Mouse (Mus musculus): ENCODE measurements at regions not wholly inside any gene's neighbourhood (a gene's known extent, or its start where the extent isn't known, plus 50 kb on each side); places are given as distances from the start of the nearest gene placed in this dataset.

GRCm38 (mm10) chr5:12937052-12937451 lies 188.2 kb upstream of the Sema3a start:
- Histone ChIP-seq H3K27me3 (no peaks in the 10 kb centered on the region), H3K4me2 (no peak overlapping the region), H3K9me3 (replicated peaks) (no peaks in the 10 kb centered on the region), H3K4me1 (no peaks in the 10 kb centered on the region), H3K27ac (no peak overlapping the region), H3K36me3 (no peaks in the 10 kb centered on the region), H3K4me3 (replicated peaks) (no peak overlapping the region), H3K9ac (no peak overlapping the region)
- WGBS: 52% methylated on average over 5 of the region's 5 CpGs
- no peak for ATAC-seq (replicated peaks; ENCODE audit: low FRiP score)

GRCm38 (mm10) chr5:12938162-12938852 lies 186.9 kb upstream of the Sema3a start:
- no peak overlapping the region for H3K9ac ChIP-seq
- no peak overlapping the region for H3K27ac ChIP-seq
- no peaks in the 10 kb centered on the region for H3K36me3 ChIP-seq
- WGBS: 83% methylated on average over 2 of the region's 2 CpGs
- H3K27me3 ChIP-seq: no peaks in the 10 kb centered on the region
- no peak for ATAC-seq (replicated peaks; ENCODE audit: low FRiP score)
- no peak overlapping the region for H3K4me3 ChIP-seq (replicated peaks)
- H3K4me1 ChIP-seq: no peaks in the 10 kb centered on the region
- H3K4me2 ChIP-seq: no peak overlapping the region
- no peaks in the 10 kb centered on the region for H3K9me3 ChIP-seq (replicated peaks)

- Histone ChIP-seq H3K4me3 (replicated peaks) (no peak overlapping the region), H3K4me2 (no peak overlapping the region), H3K27ac (no peak overlapping the region), H3K36me3 (no peaks in the 10 kb centered on the region), H3K27me3 (no peaks in the 10 kb centered on the region), H3K9ac (no peak overlapping the region), H3K9me3 (replicated peaks) (no peaks in the 10 kb centered on the region), H3K4me1 (no peaks in the 10 kb centered on the region)
- 58% methylated on average over 5 of the region's 5 CpGs for WGBS
- ATAC-seq (replicated peaks; ENCODE audit: low FRiP score): no peak
Observed at GRCm38 (mm10) chr5:12944554-12944953, 180.7 kb upstream of the Sema3a start.

- no peaks in the 10 kb centered on the region for H3K36me3 ChIP-seq
- H3K4me3 ChIP-seq (replicated peaks): no peak overlapping the region
- H3K9ac ChIP-seq: no peak overlapping the region
- H3K9me3 ChIP-seq (replicated peaks): no peaks in the 10 kb centered on the region
- 58% methylated on average over 2 of the region's 2 CpGs for WGBS
- no peak overlapping the region for H3K4me2 ChIP-seq
- no peak overlapping the region for H3K27ac ChIP-seq
- ATAC-seq (replicated peaks; ENCODE audit: low FRiP score): no peak
- H3K4me1 ChIP-seq: no peaks in the 10 kb centered on the region
- no peaks in the 10 kb centered on the region for H3K27me3 ChIP-seq
Observed at GRCm38 (mm10) chr5:12948472-12948871, 176.7 kb upstream of the Sema3a start.

DNA sequence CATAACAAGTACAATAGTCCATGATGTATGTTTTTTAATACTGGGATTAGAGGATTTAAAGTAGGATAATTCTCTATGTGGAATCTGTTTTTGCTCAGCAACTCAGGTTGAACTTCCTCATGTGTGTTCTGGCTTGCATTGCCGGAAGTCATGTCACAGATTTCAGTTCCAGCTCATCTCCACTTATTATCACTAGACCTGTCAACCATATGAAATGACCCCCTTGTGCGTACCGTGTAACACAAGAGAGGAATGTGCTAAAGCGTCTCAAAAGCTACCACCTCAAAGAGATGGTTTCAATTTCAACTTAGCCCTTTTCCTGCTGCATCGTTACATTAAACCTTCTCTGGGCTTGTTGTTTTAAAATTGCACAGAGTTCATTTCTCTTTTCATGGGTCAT lies 154.2 kb upstream of the Sema3a start:
- no peaks in the 10 kb centered on the region for H3K9me3 ChIP-seq (replicated peaks)
- no peak overlapping the region for H3K9ac ChIP-seq
- no peak for ATAC-seq (replicated peaks; ENCODE audit: low FRiP score)
- H3K4me1 ChIP-seq: no peaks in the 10 kb centered on the region
- no peak overlapping the region for H3K4me3 ChIP-seq (replicated peaks)
- H3K36me3 ChIP-seq: no peaks in the 10 kb centered on the region
- WGBS: 40% methylated on average over 5 of the region's 5 CpGs
- no peak overlapping the region for H3K27ac ChIP-seq
- no peaks in the 10 kb centered on the region for H3K27me3 ChIP-seq
- no peak overlapping the region for H3K4me2 ChIP-seq

DNA sequence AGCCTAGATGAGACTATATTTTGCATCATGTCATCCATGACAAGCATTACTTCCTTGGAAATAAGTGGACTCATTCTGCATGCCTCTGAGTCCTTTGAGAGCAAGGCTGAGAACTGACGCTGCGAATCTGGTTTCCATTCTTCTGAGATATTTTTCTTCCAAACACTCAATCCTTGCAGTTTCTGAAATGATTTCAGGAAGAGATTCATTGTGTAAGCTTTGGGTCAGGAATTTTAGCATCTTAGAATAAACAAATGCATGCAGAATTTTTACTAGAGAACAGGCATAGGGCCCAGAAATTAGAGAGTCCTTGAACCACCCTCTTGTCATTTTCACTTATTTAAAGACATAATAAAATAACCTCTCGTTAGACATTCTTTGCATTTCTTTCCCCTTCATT lies 151.5 kb upstream of the Sema3a start:
- Histone ChIP-seq H3K9me3 (replicated peaks) (no peaks in the 10 kb centered on the region), H3K36me3 (no peaks in the 10 kb centered on the region), H3K4me2 (no peak overlapping the region), H3K9ac (no peak overlapping the region), H3K27me3 (no peaks in the 10 kb centered on the region), H3K27ac (no peak overlapping the region), H3K4me1 (no peaks in the 10 kb centered on the region), H3K4me3 (replicated peaks) (no peak overlapping the region)
- WGBS: 77% methylated on average over 3 of the region's 3 CpGs
- ATAC-seq (replicated peaks; ENCODE audit: low FRiP score): no peak

DNA sequence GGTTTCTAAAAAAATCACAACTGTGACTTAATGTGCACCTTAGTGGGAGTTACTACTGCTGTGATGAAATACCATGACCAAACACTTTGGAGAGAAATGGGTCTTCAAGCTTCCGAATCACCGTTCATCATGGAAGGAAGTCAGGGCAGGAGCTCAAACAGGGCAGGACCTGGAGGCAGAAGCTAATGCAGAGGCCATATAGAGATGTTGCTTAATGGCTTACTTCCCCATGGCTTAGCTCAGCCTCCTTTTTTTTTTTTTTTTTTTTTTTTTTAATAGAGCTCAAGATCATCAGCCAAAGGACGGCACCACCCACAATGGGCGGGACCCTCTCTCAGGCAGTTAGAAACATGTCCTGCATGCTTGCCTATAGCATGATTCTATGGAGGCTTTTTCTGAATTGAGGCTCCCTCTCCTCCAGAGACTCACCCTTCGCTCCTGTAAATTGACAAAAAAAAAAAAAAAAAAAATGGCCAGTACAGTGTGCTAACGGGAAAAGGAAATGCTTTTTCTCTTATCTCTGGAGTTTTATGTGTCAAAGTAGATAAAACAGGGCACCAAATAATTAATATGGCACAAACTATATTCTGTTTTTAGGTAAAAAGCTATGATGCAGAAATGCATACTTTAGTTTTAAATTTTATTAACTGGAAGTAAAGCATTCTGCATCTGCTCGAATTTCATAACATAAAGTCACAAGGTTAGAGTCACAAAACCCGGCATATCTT lies 149.0 kb upstream of the Sema3a start:
- H3K9me3 ChIP-seq (replicated peaks): no peaks in the 10 kb centered on the region
- H3K4me1 ChIP-seq: no peaks in the 10 kb centered on the region
- no peak overlapping the region for H3K27ac ChIP-seq
- no peak overlapping the region for H3K4me3 ChIP-seq (replicated peaks)
- H3K36me3 ChIP-seq: no peaks in the 10 kb centered on the region
- no peak overlapping the region for H3K9ac ChIP-seq
- WGBS: 86% methylated on average over 8 of the region's 8 CpGs
- no peak for ATAC-seq (replicated peaks; ENCODE audit: low FRiP score)
- no peak overlapping the region for H3K4me2 ChIP-seq
- no peaks in the 10 kb centered on the region for H3K27me3 ChIP-seq

DNA sequence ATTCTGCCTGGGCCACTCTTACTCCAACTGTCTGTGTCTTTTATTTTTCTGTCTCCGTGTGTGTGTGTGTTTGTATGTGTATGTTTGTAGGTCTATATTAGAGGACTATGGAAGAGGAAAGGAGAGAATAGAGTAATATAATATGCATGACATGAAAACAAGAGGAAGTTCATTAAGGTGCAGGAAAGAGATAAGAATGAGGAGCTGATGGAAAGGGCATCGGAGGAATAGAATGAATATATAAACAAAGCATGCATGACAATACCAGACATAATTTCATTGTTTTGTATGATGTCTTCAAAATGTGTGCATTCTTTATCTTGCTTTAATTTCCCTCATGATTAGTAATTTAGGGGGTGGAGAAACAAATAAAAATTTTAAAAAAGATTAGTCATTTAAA lies 147.3 kb upstream of the Sema3a start:
- Histone ChIP-seq H3K9ac (no peak overlapping the region), H3K4me1 (no peaks in the 10 kb centered on the region), H3K27ac (no peak overlapping the region), H3K4me2 (no peak overlapping the region), H3K36me3 (no peaks in the 10 kb centered on the region), H3K9me3 (replicated peaks) (no peaks in the 10 kb centered on the region), H3K27me3 (no peaks in the 10 kb centered on the region), H3K4me3 (replicated peaks) (no peak overlapping the region)
- 68% methylated on average over 2 of the region's 2 CpGs for WGBS
- ATAC-seq (replicated peaks; ENCODE audit: low FRiP score): no peak

- Histone ChIP-seq H3K27ac (no peak overlapping the region), H3K4me1 (no peaks in the 10 kb centered on the region), H3K27me3 (no peaks in the 10 kb centered on the region), H3K4me2 (no peak overlapping the region), H3K4me3 (replicated peaks) (no peak overlapping the region), H3K9me3 (replicated peaks) (no peaks in the 10 kb centered on the region), H3K36me3 (no peaks in the 10 kb centered on the region), H3K9ac (no peak overlapping the region)
- WGBS: 86% methylated on average over 1 of the region's 1 CpGs
- no peak for ATAC-seq (replicated peaks; ENCODE audit: low FRiP score)
Observed at GRCm38 (mm10) chr5:12993826-12994225, 131.4 kb upstream of the Sema3a start.

GRCm38 (mm10) chr5:12997440-12997839 lies 127.8 kb upstream of the Sema3a start:
- Histone ChIP-seq H3K36me3 (no peaks in the 10 kb centered on the region), H3K9me3 (replicated peaks) (no peaks in the 10 kb centered on the region), H3K9ac (no peak overlapping the region), H3K4me2 (no peak overlapping the region), H3K4me1 (no peaks in the 10 kb centered on the region), H3K27ac (no peak overlapping the region), H3K4me3 (replicated peaks) (no peak overlapping the region), H3K27me3 (no peaks in the 10 kb centered on the region)
- WGBS: 92% methylated on average over 6 of the region's 6 CpGs
- no peak for ATAC-seq (replicated peaks; ENCODE audit: low FRiP score)

DNA sequence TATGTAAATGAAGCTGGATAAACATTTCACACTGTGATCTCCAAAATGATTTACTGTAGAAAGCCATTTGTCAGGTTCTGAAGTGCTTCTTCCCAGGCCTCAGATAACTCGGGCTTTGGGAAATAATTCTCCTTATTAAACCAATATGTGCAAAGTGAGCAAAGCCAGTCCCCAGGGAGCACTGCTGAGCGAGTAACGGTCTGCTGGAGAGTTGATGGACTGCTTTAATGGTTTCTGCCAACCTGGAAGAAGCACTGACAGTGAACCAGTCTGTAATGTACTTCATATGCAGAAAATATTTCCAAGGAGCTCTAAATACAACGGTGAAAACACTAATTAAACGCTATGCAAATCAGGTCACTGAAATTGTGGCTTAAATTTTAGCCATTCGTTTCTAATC lies 118.1 kb upstream of the Sema3a start:
- H3K4me1 ChIP-seq: no peaks in the 10 kb centered on the region
- H3K36me3 ChIP-seq: no peaks in the 10 kb centered on the region
- H3K27ac ChIP-seq: no peak overlapping the region
- no peak overlapping the region for H3K9ac ChIP-seq
- no peaks in the 10 kb centered on the region for H3K27me3 ChIP-seq
- H3K9me3 ChIP-seq (replicated peaks): no peaks in the 10 kb centered on the region
- ATAC-seq (replicated peaks; ENCODE audit: low FRiP score): no peak
- WGBS: 60% methylated on average over 6 of the region's 6 CpGs
- H3K4me3 ChIP-seq (replicated peaks): no peak overlapping the region
- no peak overlapping the region for H3K4me2 ChIP-seq

DNA sequence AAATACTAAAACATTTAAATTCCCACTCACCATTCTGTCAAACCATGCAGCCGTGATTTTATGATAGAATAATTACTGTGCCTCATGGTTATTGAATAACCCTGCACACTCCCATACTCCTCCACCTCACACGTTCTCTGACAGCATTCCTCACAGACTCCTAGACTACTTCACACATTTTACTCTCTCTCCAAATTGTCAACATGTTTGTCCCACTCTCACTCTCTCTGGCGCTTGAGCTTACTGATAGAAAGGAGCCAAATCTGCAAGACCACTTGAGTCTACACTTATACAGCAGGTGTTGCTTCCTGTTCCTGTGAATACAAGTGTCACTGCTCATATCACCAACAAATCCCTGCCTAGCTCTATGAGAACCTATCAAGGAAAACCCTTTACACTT lies 102.9 kb upstream of the Sema3a start:
- WGBS: 58% methylated on average over 3 of the region's 3 CpGs
- H3K4me2 ChIP-seq: no peak overlapping the region

DNA sequence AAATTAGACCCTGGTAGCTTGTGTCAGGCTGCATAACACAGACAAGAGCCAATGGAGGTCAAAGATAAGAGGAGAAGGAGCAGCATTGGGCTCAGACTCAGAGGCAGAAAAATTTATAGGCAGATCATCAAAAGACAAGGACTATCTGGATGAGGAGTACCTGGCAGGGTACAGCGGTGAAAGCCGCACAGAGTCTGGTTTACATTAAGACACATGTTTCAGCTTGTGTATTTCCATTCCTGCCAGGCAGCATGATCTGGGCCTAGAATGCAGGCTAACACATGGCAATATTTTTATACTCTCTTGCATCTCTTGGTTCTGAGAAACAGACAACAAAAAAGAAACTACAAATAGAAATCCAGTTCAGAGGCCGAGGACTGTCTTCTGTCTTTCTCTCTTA lies 91.9 kb upstream of the Sema3a start:
- Histone ChIP-seq H3K9me3 (replicated peaks) (no peaks in the 10 kb centered on the region), H3K27me3 (no peaks in the 10 kb centered on the region), H3K27ac (no peak overlapping the region), H3K4me2 (no peak overlapping the region), H3K9ac (no peak overlapping the region), H3K4me3 (replicated peaks) (no peak overlapping the region), H3K4me1 (no peaks in the 10 kb centered on the region), H3K36me3 (no peaks in the 10 kb centered on the region)
- ATAC-seq (replicated peaks; ENCODE audit: low FRiP score): no peak
- WGBS: 92% methylated on average over 3 of the region's 3 CpGs

More for the DNA sequence above, 102.9 kb upstream of the Sema3a start:
- H3K4me3 ChIP-seq (replicated peaks): no peak overlapping the region
- H3K27ac ChIP-seq: no peak overlapping the region
- no peak for ATAC-seq (replicated peaks; ENCODE audit: low FRiP score)
- no peaks in the 10 kb centered on the region for H3K36me3 ChIP-seq
- H3K27me3 ChIP-seq: no peaks in the 10 kb centered on the region
- H3K9me3 ChIP-seq (replicated peaks): no peaks in the 10 kb centered on the region
- no peaks in the 10 kb centered on the region for H3K4me1 ChIP-seq
- H3K9ac ChIP-seq: no peak overlapping the region
